Mouse (Mus musculus): Measurements from ENCODE around the gene Llgl2.

- TF ChIP-seq CTCF (IDR thresholded peaks at IDR 0.05; ENCODE audit: low read depth, low read length) (no peak), POLR2AphosphoS5 (IDR thresholded peaks at IDR 0.05; ENCODE audit: insufficient replicate concordance, low read depth, low read length) (no peak)
These were observed 31.5 kb upstream of the Llgl2 start for GRCm38 (mm10) chr11:115792353-115792752.

Data from G1E (cell line).